Mouse (Mus musculus): ENCODE measurements around the gene Gm6370.

DNA sequence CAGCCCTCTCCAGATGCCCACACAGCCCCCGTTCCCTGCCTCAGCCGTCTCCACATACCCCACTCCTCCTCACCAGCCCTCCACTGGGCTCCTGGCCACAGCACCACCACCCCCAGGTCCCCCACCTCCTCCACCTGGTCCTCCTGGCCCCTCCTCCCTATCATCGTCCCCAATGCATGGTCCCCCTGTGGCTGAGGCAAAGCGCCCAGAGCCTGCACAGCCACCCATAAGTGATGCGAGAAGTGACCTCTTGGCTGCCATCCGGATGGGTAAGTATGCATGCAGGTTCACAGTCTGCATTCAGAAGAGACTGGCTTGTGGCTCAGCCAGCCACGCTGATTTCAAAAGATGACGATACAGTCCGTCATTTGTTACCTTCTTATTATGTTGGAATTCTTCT, 22.9 kb upstream of the Gm6370 start:
- no peak for TF ChIP-seq CTCF (IDR thresholded peaks at IDR 0.05; ENCODE audit: low read depth)
- no peak for TF ChIP-seq EP300 (optimal IDR thresholded peaks at IDR 0.05)
